Mouse (Mus musculus): ENCODE data around the gene Cblc. TPM values are rescaled to one million over a fixed set of nuclear protein-coding genes. Genes with fewer than 3 reads are reported as not detected.

The Cblc gene
- polyA plus RNA-seq (2016; fragmentation: Nextera tagmentation; extraction: Ambion mirVana) = 0.27 and 0.36 TPM in 2 replicates

DNA sequence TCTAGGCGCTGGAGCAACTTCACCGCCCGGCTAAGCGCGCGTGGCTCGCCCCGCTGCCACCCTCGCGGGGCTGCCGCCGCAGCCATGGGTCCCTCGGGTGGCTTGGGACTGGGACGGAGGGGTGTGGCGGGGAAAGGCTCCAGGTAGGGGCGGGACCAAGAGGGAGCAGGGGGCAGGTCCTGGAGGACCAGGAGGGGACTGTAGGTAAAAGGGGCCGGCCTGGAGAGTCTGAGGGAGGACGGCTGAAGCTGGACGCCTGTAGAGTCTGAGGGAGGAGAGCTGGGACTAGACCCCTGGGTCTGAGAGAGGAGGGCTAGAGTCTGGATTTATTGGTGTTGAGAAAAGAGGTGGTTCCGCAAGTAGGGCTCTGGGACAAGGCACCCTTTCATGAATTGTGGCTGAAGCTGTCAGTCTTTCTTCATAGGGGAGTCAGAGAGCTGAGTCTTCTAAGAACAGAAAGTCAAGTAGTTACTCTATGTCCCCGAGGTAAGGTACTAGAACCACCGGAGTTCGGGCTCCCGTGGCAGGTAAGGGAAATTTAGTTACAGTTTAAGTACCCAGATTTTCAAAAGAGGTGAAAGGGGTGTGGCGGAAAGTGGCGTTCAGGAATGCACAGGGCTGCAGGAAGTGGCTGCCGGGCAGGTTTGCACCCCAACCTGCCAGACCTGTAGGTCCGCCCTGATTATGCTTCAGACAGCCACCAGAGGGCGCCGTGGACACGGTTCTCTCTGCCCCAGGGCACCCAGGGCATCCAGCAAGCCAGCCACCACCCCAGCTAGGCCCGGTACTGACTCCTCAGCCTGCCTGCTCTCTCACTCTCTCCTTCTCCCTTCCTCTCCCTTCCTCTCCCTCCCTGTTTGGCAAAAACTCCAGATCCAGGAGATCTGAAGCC, at the start of gene Cblc:
TSS of gene Cblc (minus strand) at position 113 of the 892 bp plus-strand sequence.
- Histone ChIP-seq H3K27ac (replicated peaks) (no peak within 1 kb of the TSS), H3K9ac (replicated peaks) (no peak within 1 kb of the TSS), H3K4me1 (no peaks in the 10 kb centered on the region), H3K36me3 (no peaks in the 10 kb centered on the region), H3K9me3 (no peaks in the 10 kb centered on the region), H3K4me2 (replicated peaks) (no peak within 1 kb of the TSS), H3K4me3 (0 out of 2 replicates have a peak within 1 kb of the TSS, but pooled peaks have one; percentile 3), H3K27me3 (peaks cover 38% of the 10 kb centered on the region)
- WGBS = 5% methylated on average over 32 of the region's 32 CpGs
- peak; percentile 49 for ATAC-seq (ENCODE audit: low FRiP score, low read depth)

GRCm38 (mm10) chr7:19844521-19845171, 48.0 kb upstream of the Cblc start:
- no peak overlapping the region for H3K9ac ChIP-seq (replicated peaks)
- peaks cover 52% of the 10 kb centered on the region for H3K27me3 ChIP-seq
- H3K4me1 ChIP-seq = no peaks in the 10 kb centered on the region
- H3K27ac ChIP-seq (replicated peaks) = no peak overlapping the region
- H3K9me3 ChIP-seq = no peaks in the 10 kb centered on the region
- ATAC-seq (ENCODE audit: low FRiP score, low read depth) = no peak
- no peaks in the 10 kb centered on the region for H3K36me3 ChIP-seq
- WGBS = 66% methylated on average over 15 of the region's 15 CpGs
- no peak overlapping the region for H3K4me3 ChIP-seq
- no peak overlapping the region for H3K4me2 ChIP-seq (replicated peaks)

GRCm38 (mm10) chr7:19843561-19843960, 47.0 kb upstream of the Cblc start:
- Histone ChIP-seq H3K27me3 (peaks cover 49% of the 10 kb centered on the region), H3K27ac (replicated peaks) (no peak overlapping the region), H3K36me3 (no peaks in the 10 kb centered on the region), H3K9ac (replicated peaks) (no peak overlapping the region), H3K4me1 (no peaks in the 10 kb centered on the region), H3K9me3 (no peaks in the 10 kb centered on the region), H3K4me2 (replicated peaks) (no peak overlapping the region), H3K4me3 (no peak overlapping the region)
- ATAC-seq (ENCODE audit: low FRiP score, low read depth) = peak; percentile 79
- 6% methylated on average over 11 of the region's 11 CpGs for WGBS

DNA sequence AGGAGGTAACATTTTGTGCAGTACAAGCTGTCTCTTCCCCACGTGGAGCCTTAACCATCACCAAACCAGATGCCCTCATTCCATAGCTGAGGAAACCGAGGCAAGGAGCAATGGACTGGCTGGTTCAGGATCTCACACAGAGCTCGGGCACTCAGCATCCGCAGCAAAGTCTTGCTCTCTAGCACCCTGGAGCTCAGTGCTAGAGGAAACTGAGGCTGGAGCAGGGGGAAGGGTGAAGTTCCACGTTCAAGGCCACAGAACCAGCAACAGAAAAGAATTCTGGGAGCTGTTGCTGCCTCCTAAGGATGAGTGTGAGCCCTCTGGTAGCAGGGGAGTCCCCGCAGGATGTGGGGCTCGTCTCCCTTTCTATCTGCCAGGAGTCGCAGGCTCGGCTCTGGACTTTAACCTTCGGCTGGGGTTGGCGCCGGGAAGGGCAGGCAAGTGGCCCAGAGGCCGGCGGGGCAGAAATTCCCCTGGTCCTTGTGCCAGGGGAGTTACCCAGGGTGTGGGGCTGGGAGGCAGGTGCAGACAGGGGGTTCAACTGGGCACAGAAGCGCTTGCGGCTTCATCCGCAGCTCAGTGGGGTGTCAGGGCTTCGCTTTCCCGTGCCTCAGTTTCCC, 46.4 kb upstream of the Cblc start:
- Histone ChIP-seq H3K9me3 (no peaks in the 10 kb centered on the region), H3K9ac (replicated peaks) (no peak overlapping the region), H3K27ac (replicated peaks) (no peak overlapping the region), H3K4me1 (no peaks in the 10 kb centered on the region), H3K27me3 (peaks cover 45% of the 10 kb centered on the region), H3K36me3 (no peaks in the 10 kb centered on the region), H3K4me3 (no peak overlapping the region), H3K4me2 (replicated peaks) (no peak overlapping the region)
- 29% methylated on average over 19 of the region's 19 CpGs for WGBS
- no peak for ATAC-seq (ENCODE audit: low FRiP score, low read depth)

DNA sequence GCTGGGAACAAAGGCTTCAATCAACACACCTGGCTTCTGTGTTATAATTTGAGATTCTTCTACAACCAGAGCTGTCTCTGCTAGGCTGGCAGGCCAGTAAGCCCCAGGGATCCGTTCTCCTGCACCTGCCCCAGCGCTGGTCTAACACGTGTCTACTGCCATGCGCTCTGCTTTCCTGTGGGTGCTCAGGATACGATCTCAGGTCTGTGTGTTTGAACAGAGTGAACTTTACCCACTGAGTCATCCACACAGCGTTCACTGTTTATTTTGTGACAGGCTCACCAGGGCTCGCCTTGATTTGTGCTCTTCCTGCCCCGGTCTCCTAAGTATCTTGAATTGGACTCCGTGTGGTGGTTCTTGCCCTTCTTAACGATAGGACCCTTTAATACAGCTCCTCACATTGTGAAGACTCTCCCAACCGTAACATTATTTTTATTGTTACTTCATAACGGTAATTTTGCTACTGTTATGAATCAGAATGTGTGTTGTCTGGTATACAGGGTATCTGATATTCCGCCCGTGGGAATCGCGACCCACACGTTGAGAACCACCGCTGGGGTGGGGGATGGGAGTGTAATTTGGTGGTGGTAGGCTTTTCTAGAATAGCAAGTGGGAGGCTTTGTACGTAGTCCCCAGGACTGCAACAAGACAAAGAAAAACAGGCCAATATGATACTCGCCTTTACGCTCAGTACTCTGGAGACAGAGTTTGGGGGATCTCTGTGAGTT, 45.2 kb upstream of the Cblc start:
- Histone ChIP-seq H3K9ac (replicated peaks) (no peak overlapping the region), H3K4me1 (no peaks in the 10 kb centered on the region), H3K4me2 (replicated peaks) (no peak overlapping the region), H3K27ac (replicated peaks) (no peak overlapping the region), H3K4me3 (no peak overlapping the region), H3K27me3 (peaks cover 34% of the 10 kb centered on the region), H3K9me3 (no peaks in the 10 kb centered on the region), H3K36me3 (no peaks in the 10 kb centered on the region)
- WGBS = 86% methylated on average over 21 of the region's 21 CpGs
- ATAC-seq (ENCODE audit: low FRiP score, low read depth) = no peak

- Histone ChIP-seq H3K4me1 (no peaks in the 10 kb centered on the region), H3K9me3 (no peaks in the 10 kb centered on the region), H3K27me3 (peaks cover 29% of the 10 kb centered on the region), H3K4me3 (no peak overlapping the region), H3K4me2 (replicated peaks) (no peak overlapping the region), H3K36me3 (no peaks in the 10 kb centered on the region), H3K27ac (replicated peaks) (no peak overlapping the region), H3K9ac (replicated peaks) (no peak overlapping the region)
- ATAC-seq (ENCODE audit: low FRiP score, low read depth) = no peak
- WGBS = 73% methylated on average over 3 of the region's 3 CpGs
Measured at GRCm38 (mm10) chr7:19840936-19841335, 44.3 kb upstream of the Cblc start.

- Histone ChIP-seq H3K4me2 (replicated peaks) (no peak overlapping the region), H3K4me3 (no peak overlapping the region), H3K36me3 (no peaks in the 10 kb centered on the region), H3K9me3 (no peaks in the 10 kb centered on the region), H3K27ac (replicated peaks) (no peak overlapping the region), H3K27me3 (peaks cover 24% of the 10 kb centered on the region), H3K4me1 (no peaks in the 10 kb centered on the region), H3K9ac (replicated peaks) (no peak overlapping the region)
- no peak for ATAC-seq (ENCODE audit: low FRiP score, low read depth)
- 72% methylated on average over 4 of the region's 4 CpGs for WGBS
Measured at GRCm38 (mm10) chr7:19840371-19840770, 43.8 kb upstream of the Cblc start.

- no peaks in the 10 kb centered on the region for H3K36me3 ChIP-seq
- WGBS = 66% methylated on average over 3 of the region's 3 CpGs
- ATAC-seq (ENCODE audit: low FRiP score, low read depth) = no peak
Measured at GRCm38 (mm10) chr7:19836843-19837242, 40.2 kb upstream of the Cblc start.

DNA sequence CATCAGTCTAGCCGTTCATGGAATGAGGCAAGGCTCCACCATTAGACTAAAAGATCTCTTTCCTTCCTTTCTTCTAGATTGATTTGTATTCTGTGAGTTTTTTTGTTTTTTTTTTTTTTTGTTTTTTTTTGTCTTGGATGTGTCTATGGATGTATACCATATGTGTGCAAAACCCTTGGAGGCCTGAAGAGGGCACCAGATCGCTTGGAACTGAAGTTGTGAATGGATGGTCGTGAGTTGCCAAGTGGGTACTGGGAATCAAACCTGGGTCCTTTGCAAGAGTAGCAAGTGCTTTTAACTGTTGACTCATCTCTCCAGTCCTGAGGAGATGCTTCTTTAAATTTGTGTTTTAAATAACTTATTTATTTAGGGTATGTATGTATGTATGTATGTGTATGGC, 37.4 kb upstream of the Cblc start:
- Histone ChIP-seq H3K36me3 (no peaks in the 10 kb centered on the region), H3K4me3 (no peak overlapping the region), H3K4me2 (replicated peaks) (no peak overlapping the region), H3K9me3 (no peaks in the 10 kb centered on the region), H3K9ac (replicated peaks) (no peak overlapping the region), H3K27ac (replicated peaks) (no peak overlapping the region), H3K4me1 (0 out of 2 replicates have a peak, but pooled peaks cover 3% of the 10 kb centered on the region), H3K27me3 (peaks cover 9% of the 10 kb centered on the region; the same call in 1 of the 2 replicates)
- ATAC-seq (ENCODE audit: low FRiP score, low read depth) = no peak
- 66% methylated on average over 3 of the region's 3 CpGs for WGBS

More at GRCm38 (mm10) chr7:19836843-19837242, 40.2 kb upstream of the Cblc start:
- Histone ChIP-seq H3K9me3 (no peaks in the 10 kb centered on the region), H3K4me2 (replicated peaks) (no peak overlapping the region), H3K4me1 (no peaks in the 10 kb centered on the region), H3K9ac (replicated peaks) (no peak overlapping the region), H3K27ac (replicated peaks) (no peak overlapping the region), H3K4me3 (no peak overlapping the region), H3K27me3 (no peaks in the 10 kb centered on the region)

DNA sequence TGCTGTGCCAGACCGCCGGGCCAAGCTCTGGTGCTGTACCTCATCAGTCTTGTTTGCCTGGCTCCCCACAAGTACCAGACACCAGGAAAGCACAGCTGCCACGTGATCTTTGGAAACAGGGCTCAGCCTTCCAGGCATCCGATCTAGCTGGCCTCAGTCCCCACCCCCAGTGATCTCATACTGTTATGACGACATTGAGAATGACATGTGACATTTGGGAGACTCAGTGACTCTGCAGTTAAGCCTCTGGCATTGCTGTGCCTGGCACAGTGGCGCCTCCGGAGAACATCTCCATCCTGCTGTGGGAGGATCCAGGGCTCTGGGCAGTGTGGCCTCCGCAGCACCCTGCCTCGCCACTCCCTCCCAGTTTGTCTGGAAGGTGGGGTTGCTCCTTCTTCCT, 35.2 kb upstream of the Cblc start:
- Histone ChIP-seq H3K4me3 (no peak overlapping the region), H3K36me3 (no peaks in the 10 kb centered on the region), H3K9ac (replicated peaks) (no peak overlapping the region), H3K4me1 (0 out of 2 replicates have a peak, but pooled peaks cover 3% of the 10 kb centered on the region), H3K4me2 (replicated peaks) (no peak overlapping the region), H3K9me3 (no peaks in the 10 kb centered on the region), H3K27me3 (peaks cover 9% of the 10 kb centered on the region; the same call in 1 of the 2 replicates), H3K27ac (replicated peaks) (no peak overlapping the region)
- ATAC-seq (ENCODE audit: low FRiP score, low read depth) = no peak; the same call in 1 of the 2 replicates
- 55% methylated on average over 9 of the region's 9 CpGs for WGBS

- no peak overlapping the region for H3K9ac ChIP-seq (replicated peaks)
- no peaks in the 10 kb centered on the region for H3K36me3 ChIP-seq
- no peak overlapping the region for H3K27ac ChIP-seq (replicated peaks)
- 0 out of 2 replicates have a peak, but pooled peaks cover 3% of the 10 kb centered on the region for H3K4me1 ChIP-seq
- no peak overlapping the region for H3K4me3 ChIP-seq
- 29% methylated on average over 13 of the region's 13 CpGs for WGBS
- no peak for ATAC-seq (ENCODE audit: low FRiP score, low read depth)
- no peaks in the 10 kb centered on the region for H3K9me3 ChIP-seq
- H3K27me3 ChIP-seq = peaks cover 9% of the 10 kb centered on the region; the same call in 1 of the 2 replicates
- H3K4me2 ChIP-seq (replicated peaks) = no peak overlapping the region
Measured at GRCm38 (mm10) chr7:19830682-19831156, 34.1 kb upstream of the Cblc start.
